In genomic region chr10:93163711-93164488, GRCm38 (mm10) we compare ENCODE assay signal across 9 mouse cellular contexts. TPM values are rescaled to one million over a fixed set of nuclear protein-coding genes. Genes with fewer than 3 reads are reported as not detected.
A peak's percentile ranks its signal among the peaks of the same experiment; 100 is the strongest.
DNase-seq lines count a peak whose midpoint lies in the region; ATAC-seq and TF ChIP-seq lines count a peak whose summit lies in the region.
"Had no signal": no experiment of that assay in that cellular context is flagged by ENCODE, and none has a peak within 500 bp of the region (broad histone marks: within the 10 kb centered on the region; RNA-seq: fewer than 3 reads in every experiment).

No protein-coding gene starts in this region.

- peaks cover 19% of the 10 kb centered on the region for H3K36me3 ChIP-seq in heart, adult 2 months (ENCODE audit: control insufficient read depth, insufficient read depth, low read length)
- no peaks in the 10 kb centered on the region for H3K36me3 ChIP-seq in heart, embryonic 12.5 days
- no peaks in the 10 kb centered on the region for H3K36me3 ChIP-seq in spleen, adult 2 months (ENCODE audit: control insufficient read depth, insufficient read depth, low read length)
- H3K36me3 ChIP-seq in liver, embryonic 14.5 days (replicated peaks; ENCODE audit: control insufficient read depth, insufficient read depth, low read depth), result no peaks in the 10 kb centered on the region
- H3K36me3 ChIP-seq in kidney, adult 2 months (ENCODE audit: control insufficient read depth, insufficient read depth, low read length), result no peaks in the 10 kb centered on the region

- peaks cover 1% of the 10 kb centered on the region; the same call in 1 of the 2 replicates for H3K79me2 ChIP-seq in heart, adult 2 months (replicated peaks; ENCODE audit: control insufficient read depth, insufficient read depth, low read length)

- DNase-seq in heart, adult 2 months, result no peak
- DNase-seq in spleen, adult 2 months (ENCODE audit: low read depth in 1 of 2, low spot score in 2 of 2), result no peak
- no peak for DNase-seq in spleen, postnatal 36 days (ENCODE audit: low spot score in 2 of 2)
- DNase-seq in liver, embryonic 14.5 days (ENCODE audit: low read depth in 3 of 3, low spot score in 3 of 3), result no peak
- no peak for DNase-seq in ovary, postnatal 14 days (ENCODE audit: low spot score)
- no peak for DNase-seq in urinary bladder, adult 18-20 months (ENCODE audit: low spot score in 2 of 2)
- DNase-seq in kidney, adult 2 months, result no peak
- DNase-seq: layer of hippocampus, adult 9-11 months had no signal

- H3K27me3 ChIP-seq in heart, adult 2 months (ENCODE audit: control insufficient read depth, insufficient read depth, low read length), result no peaks in the 10 kb centered on the region
- H3K27me3 ChIP-seq in heart, embryonic 12.5 days (replicated peaks), result no peaks in the 10 kb centered on the region
- no peaks in the 10 kb centered on the region for H3K27me3 ChIP-seq in spleen, adult 2 months (ENCODE audit: control insufficient read depth, insufficient read depth, low read length)
- no peaks in the 10 kb centered on the region for H3K27me3 ChIP-seq in liver, embryonic 14.5 days (ENCODE audit: control insufficient read depth, insufficient read depth, low read length)
- no peaks in the 10 kb centered on the region for H3K27me3 ChIP-seq in kidney, adult 2 months (replicated peaks; ENCODE audit: control insufficient read depth, insufficient read depth, low read length)

- 0 out of 2 replicates have a peak overlapping the region, but pooled peaks have one; percentile 2 for H3K4me3 ChIP-seq in heart, adult 2 months
- H3K4me3 ChIP-seq in heart, embryonic 12.5 days, result no peak overlapping the region
- H3K4me3 ChIP-seq in spleen, adult 2 months (ENCODE audit: extremely low read depth, insufficient read depth, insufficient read length), result no peak overlapping the region
- no peak overlapping the region; a peak in 1 of 4 replicates for H3K4me3 ChIP-seq in liver, embryonic 14.5 days (ENCODE audit: insufficient read depth in 1 of 2, low read depth in 2 of 2, low read length in 2 of 2)
- H3K4me3 ChIP-seq in kidney, adult 2 months (ENCODE audit: insufficient read depth, low read depth, low read length), result no peak overlapping the region

- peak overlapping the region; percentile 38 for H3K27ac ChIP-seq in heart, adult 2 months
- H3K27ac ChIP-seq in heart, embryonic 12.5 days (ENCODE audit: poor library complexity, severe bottlenecking), result no peak overlapping the region
- peak overlapping the region; percentile 5; the same call in 1 of the 2 replicates for H3K27ac ChIP-seq in spleen, adult 2 months (ENCODE audit: insufficient read depth, low read length)
- H3K27ac ChIP-seq in liver, embryonic 14.5 days, result peak overlapping the region; percentile 5
- H3K27ac ChIP-seq in kidney, adult 2 months (ENCODE audit: insufficient read depth, low read depth, low read length), result no peak overlapping the region

- intact Hi-C loops in heart, adult 2 months (cut with DNase I), result loop anchor here (5.0 kb wide), 1 partner anchor 288 kb away; the partner anchor contains the start of gene Lta4h

- H3K9me3 ChIP-seq in heart, embryonic 12.5 days (replicated peaks), result no peaks in the 10 kb centered on the region
- no peaks in the 10 kb centered on the region for H3K9me3 ChIP-seq in liver, embryonic 14.5 days (ENCODE audit: control insufficient read depth, low read length)

- no peak for TF ChIP-seq POLR2A in heart, adult 2 months (IDR thresholded peaks at IDR 0.05; ENCODE audit: insufficient read depth, low read depth, low read length)
- TF ChIP-seq POLR2A in spleen, adult 2 months (IDR thresholded peaks at IDR 0.05; ENCODE audit: low read depth, low read length), result no peak
- TF ChIP-seq POLR2A in kidney, adult 2 months (IDR thresholded peaks at IDR 0.05; ENCODE audit: low read depth, low read length), result no peak

- H3K4me2 ChIP-seq in heart, embryonic 12.5 days, result no peak overlapping the region
- peak overlapping the region; percentile 50 for H3K4me2 ChIP-seq in liver, embryonic 14.5 days (ENCODE audit: low read depth)

- peaks cover 16% of the 10 kb centered on the region for H3K4me1 ChIP-seq in heart, adult 2 months (ENCODE audit: control insufficient read depth, insufficient read depth, low read length)
- peaks cover 44% of the 10 kb centered on the region for H3K4me1 ChIP-seq in heart, embryonic 12.5 days (replicated peaks)
- H3K4me1 ChIP-seq in spleen, adult 2 months (ENCODE audit: control insufficient read depth, insufficient read depth, insufficient read length), result peaks cover 22% of the 10 kb centered on the region
- H3K4me1 ChIP-seq in liver, embryonic 14.5 days (replicated peaks; ENCODE audit: control insufficient read depth in 2 of 2, insufficient read depth in 2 of 2, low read length in 1 of 2), result peaks cover 37 to 52% of the 10 kb centered on the region in 2 experiments
- peaks cover 24% of the 10 kb centered on the region for H3K4me1 ChIP-seq in kidney, adult 2 months (ENCODE audit: control insufficient read depth, insufficient read depth, low read length)

- TF ChIP-seq EP300 in heart, adult 2 months (IDR thresholded peaks at IDR 0.05; ENCODE audit: insufficient read depth, low read depth, low read length), result no peak
- TF ChIP-seq EP300 in liver, embryonic 14.5 days (IDR thresholded peaks at IDR 0.05; ENCODE audit: low read depth), result no peak

- no peak overlapping the region for H3K9ac ChIP-seq in heart, adult 2 months (ENCODE audit: low read depth, low read length)
- H3K9ac ChIP-seq in heart, embryonic 12.5 days, result no peak overlapping the region
- 0 out of 2 replicates have a peak overlapping the region, but pooled peaks have one; percentile 8 for H3K9ac ChIP-seq in liver, embryonic 14.5 days (replicated peaks)

- no peak for TF ChIP-seq CTCF in heart, adult 2 months (IDR thresholded peaks at IDR 0.05)
- no peak for TF ChIP-seq CTCF in spleen, adult 2 months (IDR thresholded peaks at IDR 0.05; ENCODE audit: extremely low read depth, insufficient read depth, insufficient read length, insufficient replicate concordance)
- TF ChIP-seq CTCF in liver, embryonic 14.5 days (IDR thresholded peaks at IDR 0.05; ENCODE audit: low read depth), result no peak
- TF ChIP-seq CTCF in kidney, adult 2 months (conservative IDR thresholded peaks at IDR 0.05; ENCODE audit: insufficient read depth, insufficient read length, low read depth, low read length), result no peak

- WGBS in heart, adult 2 months, result 51% methylated on average over 6 of the region's 6 CpGs
- 67% methylated on average over 6 of the region's 6 CpGs for WGBS in heart, embryonic 12.5 days
- WGBS in spleen, adult 2 months, result 40% methylated on average over 6 of the region's 6 CpGs
- 38% methylated on average over 6 of the region's 6 CpGs for WGBS in liver, embryonic 14.5 days (ENCODE audit: insufficient replicate concordance)
- WGBS in kidney, adult 2 months, result 74% methylated on average over 6 of the region's 6 CpGs

- no peak for ATAC-seq in heart, embryonic 12.5 days (ENCODE audit: insufficient number of reproducible peaks, low FRiP score)
- no peak for ATAC-seq in liver, embryonic 14.5 days (ENCODE audit: insufficient read depth)

RNA-seq across cellular contexts. Expression of gene Cdk17, which starts 3.2 kb away (rescaled TPM):
- 10 to 100 TPM; 14.3 to 18.8 TPM for total RNA-seq in heart, adult 2 months (2021)
- polyA plus RNA-seq in heart, adult 2 months (2012; rRNA removed), result 16.6 and 22.5 TPM in 2 replicates
- polyA plus RNA-seq in heart, embryonic 12.5 days (2016; fragmentation: Nextera tagmentation; extraction: Ambion mirVana), result 25.2 and 27.1 TPM in 2 replicates
- 18.5 and 27.3 TPM in 2 replicates for polyA plus RNA-seq in spleen, adult 2 months (2012; rRNA removed)
- polyA plus RNA-seq in liver, embryonic 14.5 days (2012; rRNA removed), result 7.2 and 10.5 TPM in 2 replicates
- polyA plus RNA-seq in liver, embryonic 14.5 days (2014; fragmentation: Nextera tagmentation; extraction: Ambion mirVana), result 12.9 and 15.1 TPM in 2 replicates
- polyA plus RNA-seq in kidney, adult 2 months (2012; rRNA removed), result 8.7 and 9.5 TPM in 2 replicates

Comparison
In these comparisons a context has a peak if more than half of its experiments do, and no peak if none do; other contexts are left out.
1. H3K27ac ChIP-seq: peak in heart, adult 2 months (single experiment), spleen, adult 2 months (single experiment) and liver, embryonic 14.5 days (single experiment); none in heart, embryonic 12.5 days (single experiment) and kidney, adult 2 months (single experiment).